Mouse (Mus musculus): ENCODE measurements around the gene Fam241a.

Gene Fam241a

DNA sequence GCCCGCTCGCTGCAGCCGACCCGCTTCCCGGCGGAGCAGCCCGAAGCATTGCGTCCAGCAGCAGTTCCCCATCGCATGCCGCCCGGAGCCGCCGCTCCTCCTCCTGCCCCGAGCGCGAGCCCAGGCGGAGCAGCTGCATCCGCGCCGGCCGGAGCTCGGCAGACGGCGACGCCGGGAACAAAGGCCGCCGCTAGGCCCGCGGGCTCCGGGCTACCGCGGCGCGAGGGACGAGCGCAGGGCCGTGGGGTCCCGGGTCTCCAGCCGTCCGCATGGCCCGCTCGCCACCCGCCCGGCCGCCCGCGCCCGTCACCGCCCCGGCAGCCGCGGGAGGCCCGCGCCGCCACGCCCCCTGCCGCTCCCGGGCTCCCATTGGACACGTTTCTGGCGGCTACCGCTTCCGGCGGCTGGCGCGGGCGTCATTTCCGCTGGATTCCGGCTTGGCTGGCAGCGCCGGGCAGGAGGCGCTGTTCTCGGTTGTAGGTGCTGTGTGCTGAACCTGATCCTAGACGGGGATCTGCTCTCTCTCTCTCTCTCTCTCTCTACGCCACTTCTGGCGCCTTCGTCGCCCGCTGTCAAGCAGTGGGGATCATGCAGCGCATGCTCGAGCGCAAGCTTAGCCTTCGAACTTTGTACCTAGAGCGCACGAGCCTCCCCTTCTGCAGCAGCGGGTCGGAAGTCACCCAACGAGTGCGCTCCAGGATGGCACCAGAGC lies 58.8 kb downstream of the Fam241a start, which contains the start of gene Ap1ar:
Gene Ap1ar, minus strand, starts transcription at position 370 of the 712 bp plus-strand sequence.
- DNase-seq (ENCODE audit: extremely low spot score) = peak; percentile 96

GRCm38 (mm10) chr3:127836798-127837153 lies 59.3 kb downstream of the Fam241a start:
- DNase-seq (ENCODE audit: extremely low spot score) = no peak

GRCm38 (mm10) chr3:127835594-127835993 lies 60.5 kb downstream of the Fam241a start:
- DNase-seq (ENCODE audit: extremely low spot score) = no peak

DNA sequence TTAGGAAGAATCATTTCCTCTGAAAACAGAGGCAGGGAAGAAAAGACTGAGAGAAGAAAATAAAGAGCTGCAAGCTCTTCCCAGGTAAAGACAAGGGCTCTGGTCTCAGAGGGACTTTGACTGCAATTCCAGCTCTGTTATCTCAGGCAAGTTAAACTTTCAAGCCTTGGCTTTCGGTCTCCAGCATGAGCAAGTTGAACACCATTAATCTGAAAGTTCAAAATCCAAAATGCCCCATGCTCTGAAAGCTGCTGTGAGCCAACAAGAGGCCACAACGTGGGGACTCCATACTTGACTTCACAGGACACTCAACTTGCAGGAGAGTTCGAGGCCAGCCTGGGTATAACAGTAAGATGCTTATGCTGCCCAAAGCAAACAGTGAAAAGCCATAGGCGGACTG lies 62.1 kb downstream of the Fam241a start:
- no peak for DNase-seq (ENCODE audit: extremely low spot score)

DNA sequence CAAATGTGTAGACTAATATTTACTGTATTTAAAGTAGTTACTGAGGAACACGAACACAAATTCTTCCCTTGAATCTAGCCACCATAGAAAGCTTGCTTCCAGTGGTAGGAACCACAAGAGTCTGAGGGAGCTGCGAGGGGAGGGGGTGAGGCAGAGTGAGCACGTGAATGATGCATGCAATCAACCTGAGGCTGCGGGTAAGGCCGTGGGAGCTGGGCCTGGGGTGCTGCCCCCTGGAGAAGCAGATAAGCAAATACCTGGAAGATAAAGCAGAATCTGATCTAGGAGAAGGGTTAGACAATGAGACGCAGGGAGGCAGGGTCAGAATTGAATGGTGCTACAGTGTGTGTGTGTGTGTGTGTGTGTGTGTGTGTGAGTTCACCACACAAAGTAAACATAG lies 65.0 kb downstream of the Fam241a start:
- DNase-seq (ENCODE audit: extremely low spot score) = no peak

DNA sequence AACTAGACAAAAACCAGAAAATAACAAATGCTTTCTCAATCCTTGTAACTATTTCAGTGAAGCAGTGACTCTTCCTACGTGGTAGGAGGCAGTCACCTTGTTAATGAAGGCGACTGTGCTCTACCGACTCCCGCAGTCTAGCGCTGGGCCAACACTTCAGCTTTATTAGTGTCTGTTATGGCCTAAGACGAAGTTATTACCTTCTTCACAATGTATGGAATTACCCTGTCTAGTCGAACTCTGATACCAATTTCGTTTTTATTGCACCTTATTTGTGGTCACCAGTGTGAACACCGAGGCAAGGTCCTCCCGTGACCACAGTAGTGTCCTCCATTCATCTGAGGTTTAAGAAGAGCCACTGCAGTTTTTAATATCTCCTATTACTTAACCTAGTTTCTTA lies 65.9 kb downstream of the Fam241a start:
- no peak for DNase-seq (ENCODE audit: extremely low spot score)

GRCm38 (mm10) chr3:127827123-127827522 lies 69.0 kb downstream of the Fam241a start:
- no peak for DNase-seq (ENCODE audit: extremely low spot score)

- DNase-seq (ENCODE audit: extremely low spot score) = no peak
These were observed 69.6 kb downstream of the Fam241a start for GRCm38 (mm10) chr3:127826503-127826902.

GRCm38 (mm10) chr3:127823886-127824863 lies 71.9 kb downstream of the Fam241a start:
- no peak for DNase-seq (ENCODE audit: extremely low spot score)

DNA sequence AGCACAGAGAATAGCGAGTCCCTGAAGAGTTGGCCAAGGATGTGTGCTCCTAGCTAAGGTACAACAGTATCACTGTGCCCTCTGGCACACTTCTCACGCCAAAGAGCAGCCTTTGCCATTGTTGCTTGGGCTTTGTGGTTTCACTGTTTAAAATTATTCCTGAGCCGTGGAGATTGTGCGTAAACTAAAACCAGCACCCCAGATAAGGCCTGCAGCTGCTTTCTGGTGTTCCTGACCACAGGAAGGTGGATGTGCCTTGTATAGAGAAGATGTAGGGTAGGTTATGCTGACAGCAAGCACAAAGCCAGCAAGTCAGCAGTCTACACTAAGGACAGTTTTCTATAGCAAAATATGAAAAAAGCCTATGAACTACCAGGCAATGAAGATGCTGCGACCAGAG lies 74.9 kb downstream of the Fam241a start:
- DNase-seq (ENCODE audit: extremely low spot score) = no peak

- no peak for DNase-seq (ENCODE audit: extremely low spot score)
These were observed 75.7 kb downstream of the Fam241a start for GRCm38 (mm10) chr3:127820400-127820799.
